ENCODE assay signal across 11 mouse cellular contexts in genomic region chr11:97394146-97394545, GRCm38 (mm10). TPM values are rescaled to one million over a fixed set of nuclear protein-coding genes. Genes with fewer than 3 reads are reported as not detected.
DNase-seq lines count a peak whose midpoint lies in the region; ATAC-seq lines count a peak whose summit lies in the region.
"Had no signal": no experiment of that assay in that cellular context is flagged by ENCODE, and none has a peak within 500 bp of the region (broad histone marks: within the 10 kb centered on the region; RNA-seq: fewer than 3 reads in every experiment).

No protein-coding gene starts in this region.

- no peak overlapping the region for H3K4me3 ChIP-seq in hindbrain, embryonic 11.5 days (ENCODE audit: low read depth, low read length)
- H3K4me3 ChIP-seq: hindbrain, embryonic 15.5 days had no signal

- H3K27me3 ChIP-seq in hindbrain, embryonic 11.5 days (ENCODE audit: control insufficient read depth, insufficient read depth, low read length) = no peaks in the 10 kb centered on the region
- H3K27me3 ChIP-seq: hindbrain, embryonic 15.5 days had no signal

- no peak overlapping the region for H3K4me2 ChIP-seq in hindbrain, embryonic 11.5 days (replicated peaks; ENCODE audit: low read depth, low read length)
- H3K4me2 ChIP-seq: hindbrain, embryonic 15.5 days had no signal

- no peak overlapping the region for H3K9ac ChIP-seq in hindbrain, embryonic 11.5 days (ENCODE audit: low read depth, low read length)
- H3K9ac ChIP-seq: hindbrain, embryonic 15.5 days had no signal

- no peaks in the 10 kb centered on the region for H3K9me3 ChIP-seq in hindbrain, embryonic 11.5 days (ENCODE audit: control insufficient read depth, low read length)
- H3K9me3 ChIP-seq: hindbrain, embryonic 15.5 days had no signal

- DNase-seq in heart, adult 11 months = peak; percentile 95
- no peak for DNase-seq in heart, postnatal 36 days
- peak; percentile 53 for DNase-seq in layer of hippocampus, adult 9-11 months
- no peak for DNase-seq in layer of hippocampus, adult 9-10 months (ENCODE audit: low spot score)
- peak; percentile 45 to 50 for DNase-seq in frontal cortex, postnatal 25 days (ENCODE audit: low spot score in 2 of 2)
- DNase-seq in right cerebral cortex, postnatal 10 days (ENCODE audit: low spot score in 2 of 2) = peak; percentile 71 to 72
- DNase-seq in urinary bladder, adult 18-20 months (ENCODE audit: low spot score in 2 of 2) = no peak
- no peak for DNase-seq in hindbrain, embryonic 11.5 days (ENCODE audit: low spot score)
- DNase-seq: adrenal gland, adult 2 months had no signal

- no peaks in the 10 kb centered on the region for H3K4me1 ChIP-seq in hindbrain, embryonic 11.5 days (replicated peaks; ENCODE audit: control insufficient read depth, insufficient read depth, low read length)

- no peak for ATAC-seq in hindbrain, embryonic 11.5 days (ENCODE audit: low FRiP score)

- 85% methylated on average over 11 of the region's 11 CpGs for WGBS in hindbrain, embryonic 11.5 days

- intact Hi-C loops in heart, postnatal 36 days (cut with DNase I) = no loop called here

- H3K36me3 ChIP-seq in hindbrain, embryonic 11.5 days (ENCODE audit: control insufficient read depth, insufficient read depth, low read length) = no peaks in the 10 kb centered on the region; the same call in 1 of the 2 replicates

- H3K27ac ChIP-seq in hindbrain, embryonic 11.5 days (ENCODE audit: low read depth, low read length) = no peak overlapping the region
- H3K27ac ChIP-seq: hindbrain, embryonic 15.5 days had no signal

RNA-seq across cellular contexts. Expression of gene Arhgap23, which starts 21.2 kb away (rescaled TPM):
- total RNA-seq in heart, postnatal 36 days (2021) = 10 to 100 TPM; 16.0 to 18.0 TPM
- polyA plus RNA-seq in hindbrain, embryonic 11.5 days (2014; fragmentation: Nextera tagmentation; extraction: Ambion mirVana) = 3.5 TPM in 2 replicates

RNA-seq across cellular contexts. Expression of gene Socs7, which starts 31.8 kb away (rescaled TPM):
- total RNA-seq in heart, postnatal 36 days (2021) = 10 to 100 TPM; 18.3 to 19.6 TPM
- 3.6 and 3.8 TPM in 2 replicates for polyA plus RNA-seq in hindbrain, embryonic 11.5 days (2014; fragmentation: Nextera tagmentation; extraction: Ambion mirVana)

RNA-seq across cellular contexts. Expression of gene Gpr179, which starts 42.3 kb away (rescaled TPM):
- under 1 TPM; 0.08 to 0.11 TPM for total RNA-seq in heart, postnatal 36 days (2021)
- 0.46 TPM in 1 of 2 replicates, not detected in the other for polyA plus RNA-seq in hindbrain, embryonic 11.5 days (2014; fragmentation: Nextera tagmentation; extraction: Ambion mirVana)
- polyA plus RNA-seq: liver, embryonic 16.5 days had no signal

Comparison
In these comparisons a context has a peak if more than half of its experiments do, and no peak if none do; other contexts are left out.
1. DNase-seq: peak in heart, adult 11 months (single experiment), layer of hippocampus, adult 9-11 months (single experiment), frontal cortex, postnatal 25 days (2 of 2) and right cerebral cortex, postnatal 10 days (2 of 2); none in heart, postnatal 36 days (0 of 2), layer of hippocampus, adult 9-10 months (single experiment), urinary bladder, adult 18-20 months (0 of 2) and hindbrain, embryonic 11.5 days (single experiment).